Mouse (Mus musculus) C2C12 (cell line): ENCODE results near the gene Sec31a. TPM values are rescaled to one million over a fixed set of nuclear protein-coding genes. Genes with fewer than 3 reads are reported as not detected.
A peak's percentile ranks its signal among the peaks of the same experiment; 100 is the strongest.

Experiments used
- H3K27me3 ChIP-seq: one replicate; pipeline ENCODE4 v1.6.1; 2011; ENCODE audit not compliant: control insufficient read depth, insufficient read depth, insufficient read length
- H3K36me3 ChIP-seq: one replicate; pipeline ENCODE4 v1.6.1; 2011; ENCODE audit not compliant: control insufficient read depth, insufficient read depth
- H3K4me3 ChIP-seq: one replicate; pipeline ENCODE4 v1.5.1; 2011; ENCODE audit warnings: mild to moderate bottlenecking, control low read depth; ENCODE audit not compliant: poor library complexity, insufficient read depth, severe bottlenecking
- H3K79me2 ChIP-seq: one replicate; pipeline ENCODE4 v1.6.1; 2011; ENCODE audit not compliant: control insufficient read depth, insufficient read depth
- H3K79me3 ChIP-seq: one replicate; pipeline ENCODE4 v1.6.1; 2011; ENCODE audit warnings: low read depth, control low read depth
- H3ac ChIP-seq: one replicate; pipeline ENCODE3; 2011; ENCODE audit warnings: low read depth; ENCODE audit not compliant: control insufficient read depth, insufficient read length
- CEBPB ChIP-seq: IDR thresholded peaks from one replicate; pipeline ENCODE4 v1.6.1; 2011; ENCODE audit warnings: low read depth, mild to moderate bottlenecking, control low read depth, moderate library complexity
- CTCF ChIP-seq: IDR thresholded peaks from one replicate; pipeline ENCODE4 v1.5.1; 2011; ENCODE audit not compliant: control insufficient read depth, insufficient read depth, insufficient read length
- FOSL1 ChIP-seq: IDR thresholded peaks from one replicate; pipeline ENCODE4 v1.8.0; 2011; ENCODE audit warnings: mild to moderate bottlenecking, low read length; ENCODE audit not compliant: poor library complexity, insufficient read depth, severe bottlenecking
- MAX ChIP-seq: IDR thresholded peaks from one replicate; pipeline ENCODE4 v1.6.1; 2011; ENCODE audit warnings: mild to moderate bottlenecking, control low read depth
- MYOD1 ChIP-seq: IDR thresholded peaks from one replicate; pipeline ENCODE4 v1.6.1; 2011; ENCODE audit warnings: low read depth; ENCODE audit not compliant: control insufficient read depth, insufficient read length
- MYOG ChIP-seq: IDR thresholded peaks from one replicate; pipeline ENCODE4 v1.6.1; 2011; ENCODE audit not compliant: control insufficient read depth, insufficient read length; ENCODE audit errors: extremely low read depth
- USF1 ChIP-seq: IDR thresholded peaks from one replicate; pipeline ENCODE4 v1.6.1; 2011; ENCODE audit warnings: low read depth, mild to moderate bottlenecking, control low read depth, moderate library complexity
- polyA plus RNA-seq: library from polyadenylated mRNA; unstranded; fragments of >200 nt; fragmentation: generic; extraction: Trizol; gene quantifications from one replicate; pipeline ENCODE4 v1.2.1, GENCODE M21; 2012; ENCODE audit warnings: missing spikeins

The Sec31a gene
- polyA plus RNA-seq, 1 experiment = 183 TPM

- no peak for TF ChIP-seq MYOG
- no peak for TF ChIP-seq CEBPB
- no peak for TF ChIP-seq USF1
- no peak for TF ChIP-seq CTCF
- no peak for TF ChIP-seq MYOD1
- no peak for TF ChIP-seq FOSL1
- TF ChIP-seq MAX = no peak
- Histone ChIP-seq H3ac (no peak overlapping the region), H3K36me3 (peaks cover 30% of the 10 kb centered on the region), H3K4me3 (no peak overlapping the region), H3K27me3 (no peaks in the 10 kb centered on the region), H3K79me2 (no peaks in the 10 kb centered on the region), H3K79me3 (no peaks in the 10 kb centered on the region)
These were observed 22.8 kb upstream of the Sec31a start for GRCm38 (mm10) chr5:100438796-100439195.

GRCm38 (mm10) chr5:100437917-100438316 lies 21.9 kb upstream of the Sec31a start:
- peaks cover 25% of the 10 kb centered on the region for H3K36me3 ChIP-seq
- TF ChIP-seq CTCF (no peak), FOSL1 (no peak), MAX (no peak), CEBPB (no peak), MYOG (no peak), USF1 (no peak), MYOD1 (no peak)

GRCm38 (mm10) chr5:100437086-100437485 lies 21.1 kb upstream of the Sec31a start:
- no peak for TF ChIP-seq MYOD1
- Histone ChIP-seq H3K79me3 (no peaks in the 10 kb centered on the region), H3K36me3 (peaks cover 22% of the 10 kb centered on the region)

More at GRCm38 (mm10) chr5:100437917-100438316, 21.9 kb upstream of the Sec31a start:
- H3K79me3 ChIP-seq = no peaks in the 10 kb centered on the region
- H3K4me3 ChIP-seq = no peak overlapping the region
- no peaks in the 10 kb centered on the region for H3K27me3 ChIP-seq
- no peaks in the 10 kb centered on the region for H3K79me2 ChIP-seq
- no peak overlapping the region for H3ac ChIP-seq

GRCm38 (mm10) chr5:100430966-100431365 lies 14.9 kb upstream of the Sec31a start:
- H3K4me3 ChIP-seq = no peak overlapping the region
- TF ChIP-seq MYOG = no peak
- TF ChIP-seq MYOD1 = no peak
- TF ChIP-seq CEBPB = no peak
- no peak for TF ChIP-seq FOSL1
- TF ChIP-seq USF1 = no peak
- no peak for TF ChIP-seq MAX
- TF ChIP-seq CTCF = no peak
- peaks cover 56% of the 10 kb centered on the region for H3K79me2 ChIP-seq

More at GRCm38 (mm10) chr5:100437086-100437485, 21.1 kb upstream of the Sec31a start:
- Histone ChIP-seq H3K27me3 (no peaks in the 10 kb centered on the region), H3K4me3 (no peak overlapping the region), H3ac (no peak overlapping the region), H3K79me2 (no peaks in the 10 kb centered on the region)

GRCm38 (mm10) chr5:100430076-100430390 lies 14.0 kb upstream of the Sec31a start:
- TF ChIP-seq MYOG (no peak), CEBPB (no peak), USF1 (no peak), MAX (no peak), MYOD1 (no peak), FOSL1 (no peak), CTCF (no peak)
- Histone ChIP-seq H3K79me3 (peaks cover 48% of the 10 kb centered on the region), H3K27me3 (no peaks in the 10 kb centered on the region), H3ac (peak overlapping the region; percentile 69), H3K79me2 (peaks cover 65% of the 10 kb centered on the region), H3K4me3 (peak overlapping the region; percentile 46), H3K36me3 (peaks cover 40% of the 10 kb centered on the region)

More at GRCm38 (mm10) chr5:100430966-100431365, 14.9 kb upstream of the Sec31a start:
- peaks cover 39% of the 10 kb centered on the region for H3K79me3 ChIP-seq
- no peaks in the 10 kb centered on the region for H3K27me3 ChIP-seq
- peaks cover 32% of the 10 kb centered on the region for H3K36me3 ChIP-seq
- no peak overlapping the region for H3ac ChIP-seq

- peaks cover 71% of the 10 kb centered on the region for H3K79me2 ChIP-seq
- TF ChIP-seq MYOD1 (no peak), FOSL1 (no peak), MAX (peak; percentile 93)
These were observed 13.5 kb upstream of the Sec31a start for GRCm38 (mm10) chr5:100429344-100430075.

More at GRCm38 (mm10) chr5:100429344-100430075, 13.5 kb upstream of the Sec31a start:
- peaks cover 53% of the 10 kb centered on the region for H3K79me3 ChIP-seq
- H3K27me3 ChIP-seq = no peaks in the 10 kb centered on the region
- peak overlapping the region; percentile 46 for H3K4me3 ChIP-seq
- peaks cover 46% of the 10 kb centered on the region for H3K36me3 ChIP-seq
- peak overlapping the region; percentile 99 for H3ac ChIP-seq
